Mouse (Mus musculus) lung, adult 2 months (tissue): ENCODE measurements around the gene Elavl2. TPM values are rescaled to one million over a fixed set of nuclear protein-coding genes. Genes with fewer than 3 reads are reported as not detected.

Experiments used
- DNase-seq: peaks from one replicate; pipeline ENCODE4 v3.0.0; 2022
- H3K4me1 ChIP-seq: fragments of 200-500 bp; 2 replicates; pipeline ENCODE4 v1.6.1; 2011; ENCODE audit warnings: low read length; ENCODE audit not compliant: control insufficient read depth, insufficient read depth
- H3K4me3 ChIP-seq: fragments of 200-500 bp; replicated peaks from 2 replicates; pipeline ENCODE3; 2011; ENCODE audit warnings: low read depth, mild to moderate bottlenecking, control low read depth, low read length; ENCODE audit errors: extremely low read depth
- CTCF ChIP-seq: fragments of 200-500 bp; IDR thresholded peaks from 2 replicates; pipeline ENCODE4 v1.5.1; 2011; ENCODE audit warnings: mild to moderate bottlenecking, low read length, control low read depth; ENCODE audit not compliant: insufficient read depth
- POLR2A ChIP-seq: fragments of 200-500 bp; IDR thresholded peaks from 2 replicates; pipeline ENCODE4 v1.6.1; 2011; ENCODE audit warnings: low read depth, mild to moderate bottlenecking, control low read depth, low read length, borderline replicate concordance; ENCODE audit errors: extremely low read depth
- WGBS: fragments of 180-500 bp; shearing (Covaris S2); methylation state at CpG from one replicate; pipeline ENCODE4 v1.1.7; 2018; 5-methylcytosine and 5-hydroxymethylcytosine counted together
- polyA plus RNA-seq: library from polyadenylated mRNA; depleted of rRNA; stranded (reverse); fragments of >200 nt; gene quantifications from 2 replicates; pipeline ENCODE4 v1.2.3, GENCODE M21; 2012

Elavl2 gene
- polyA plus RNA-seq, 1 experiment = 0.09 TPM

- 87% methylated on average over 4 of the region's 4 CpGs for WGBS
- DNase-seq = no peak
- no peaks in the 10 kb centered on the region for H3K4me1 ChIP-seq
- TF ChIP-seq POLR2A = no peak
- no peak for TF ChIP-seq CTCF
- no peak overlapping the region for H3K4me3 ChIP-seq
Observed at GRCm38 (mm10) chr4:91334177-91334576, 66.4 kb downstream of the Elavl2 start.

- no peak for DNase-seq
- 90% methylated on average over 1 of the region's 1 CpGs for WGBS
- Histone ChIP-seq H3K4me3 (no peak overlapping the region), H3K4me1 (no peaks in the 10 kb centered on the region)
- no peak for TF ChIP-seq CTCF
- no peak for TF ChIP-seq POLR2A
Observed at GRCm38 (mm10) chr4:91310801-91311200, 89.8 kb downstream of the Elavl2 start.

- DNase-seq = no peak
- H3K4me3 ChIP-seq = no peak overlapping the region
- TF ChIP-seq POLR2A = no peak
- no peak for TF ChIP-seq CTCF
- no peaks in the 10 kb centered on the region for H3K4me1 ChIP-seq
Observed at GRCm38 (mm10) chr4:91297706-91298105, 102.9 kb downstream of the Elavl2 start.

- Histone ChIP-seq H3K4me1 (no peaks in the 10 kb centered on the region), H3K4me3 (no peak overlapping the region)
- TF ChIP-seq POLR2A (no peak), CTCF (no peak)
- DNase-seq = no peak
- 69% methylated on average over 4 of the region's 4 CpGs for WGBS
Observed at GRCm38 (mm10) chr4:91295317-91295716, 105.3 kb downstream of the Elavl2 start.

GRCm38 (mm10) chr4:91291526-91291925, 109.1 kb downstream of the Elavl2 start:
- 81% methylated on average over 1 of the region's 1 CpGs for WGBS
- H3K4me1 ChIP-seq = no peaks in the 10 kb centered on the region
- DNase-seq = no peak
- no peak for TF ChIP-seq CTCF
- TF ChIP-seq POLR2A = no peak
- H3K4me3 ChIP-seq = no peak overlapping the region

- TF ChIP-seq POLR2A = no peak
- TF ChIP-seq CTCF = no peak
- H3K4me3 ChIP-seq = no peak overlapping the region
- no peaks in the 10 kb centered on the region for H3K4me1 ChIP-seq
- no peak for DNase-seq
- 89% methylated on average over 1 of the region's 1 CpGs for WGBS
Observed at GRCm38 (mm10) chr4:91290373-91290772, 110.2 kb downstream of the Elavl2 start.

- no peaks in the 10 kb centered on the region for H3K4me1 ChIP-seq
- H3K4me3 ChIP-seq = no peak overlapping the region
- no peak for DNase-seq
- 66% methylated on average over 1 of the region's 1 CpGs for WGBS
- TF ChIP-seq POLR2A = no peak
- no peak for TF ChIP-seq CTCF
Observed at GRCm38 (mm10) chr4:91289151-91289550, 111.4 kb downstream of the Elavl2 start.

GRCm38 (mm10) chr4:91268390-91268789, 132.2 kb downstream of the Elavl2 start:
- H3K4me1 ChIP-seq = no peaks in the 10 kb centered on the region
- TF ChIP-seq CTCF (no peak), POLR2A (no peak)
- DNase-seq = no peak
- H3K4me3 ChIP-seq = no peak overlapping the region
- 75% methylated on average over 1 of the region's 1 CpGs for WGBS

- Histone ChIP-seq H3K4me1 (no peaks in the 10 kb centered on the region), H3K4me3 (no peak overlapping the region)
- WGBS = 76% methylated on average over 19 of the region's 19 CpGs
- TF ChIP-seq POLR2A (no peak), CTCF (no peak)
- DNase-seq = no peak
Observed at GRCm38 (mm10) chr4:91263733-91264440, 136.7 kb downstream of the Elavl2 start.

GRCm38 (mm10) chr4:91262839-91263238, 137.7 kb downstream of the Elavl2 start:
- no peak for TF ChIP-seq CTCF
- TF ChIP-seq POLR2A = no peak
- no peak for DNase-seq
- WGBS = 79% methylated on average over 8 of the region's 8 CpGs
- Histone ChIP-seq H3K4me3 (no peak overlapping the region), H3K4me1 (no peaks in the 10 kb centered on the region)
